Mouse (Mus musculus): ENCODE data around the gene Hist2h2bb. TPM values are rescaled to one million over a fixed set of nuclear protein-coding genes. Genes with fewer than 3 reads are reported as not detected.
A peak's percentile ranks its signal among the peaks of the same experiment; 100 is the strongest.
"Not testable (repeated sequence)": the region's sequence is repeated elsewhere in the genome, so short reads cannot be mapped to it uniquely, and the experiment has no call there.

Hist2h2bb gene
- polyA plus RNA-seq, 1 experiment from 2014 or later: 9.2 TPM

GRCm38 (mm10) chr3:96273591-96274465 lies 4.3 kb downstream of the Hist2h2bb start:
- Histone ChIP-seq H3K4me3 (replicated peaks) (no peak overlapping the region), H3K4me1 (replicated peaks) (peaks cover 3% of the 10 kb centered on the region; the same call in 1 of the 2 replicates), H3K9ac (no peak overlapping the region), H3K27me3 (replicated peaks) (no peaks in the 10 kb centered on the region), H3K27ac (no peak overlapping the region), H3K4me2 (replicated peaks) (no peak overlapping the region), H3K36me3 (no peaks in the 10 kb centered on the region), H3K9me3 (no peaks in the 10 kb centered on the region)
- 88% methylated on average over 17 of the region's 17 CpGs for WGBS
- ATAC-seq: no peak

GRCm38 (mm10) chr3:96277428-96277799 lies 7.9 kb downstream of the Hist2h2bb start:
- Histone ChIP-seq H3K27ac (peak overlapping the region; percentile 72; the same call in 1 of the 2 replicates), H3K36me3 (no peaks in the 10 kb centered on the region), H3K9ac (peak overlapping the region; percentile 67), H3K4me2 (replicated peaks) (peak overlapping the region; percentile 93), H3K9me3 (no peaks in the 10 kb centered on the region), H3K4me3 (replicated peaks) (peak overlapping the region; percentile 48), H3K27me3 (replicated peaks) (no peaks in the 10 kb centered on the region), H3K4me1 (replicated peaks) (peaks cover 3% of the 10 kb centered on the region; the same call in 1 of the 2 replicates)
- ATAC-seq: peak; percentile 57
- WGBS: 19% methylated on average over 8 of the region's 8 CpGs

GRCm38 (mm10) chr3:96277800-96278624 lies 8.5 kb downstream of the Hist2h2bb start:
- under 1% methylated on average over 49 of the region's 49 CpGs for WGBS
- peak overlapping the region; percentile 67 for H3K9ac ChIP-seq
- no peaks in the 10 kb centered on the region; the same call in 1 of the 2 replicates for H3K27me3 ChIP-seq (replicated peaks)
- H3K4me3 ChIP-seq (replicated peaks): peak overlapping the region; percentile 48
- peak overlapping the region; percentile 93 for H3K4me2 ChIP-seq (replicated peaks)
- H3K4me1 ChIP-seq (replicated peaks): peaks cover 3% of the 10 kb centered on the region; the same call in 1 of the 2 replicates
- peak; percentile 96 for ATAC-seq
- peak overlapping the region; percentile 72 for H3K27ac ChIP-seq
- H3K36me3 ChIP-seq: no peaks in the 10 kb centered on the region
- H3K9me3 ChIP-seq: no peaks in the 10 kb centered on the region

GRCm38 (mm10) chr3:96280660-96281059 lies 11.1 kb downstream of the Hist2h2bb start:
- ATAC-seq: no peak
- no peak overlapping the region for H3K9ac ChIP-seq
- H3K36me3 ChIP-seq: no peaks in the 10 kb centered on the region
- no peak overlapping the region for H3K4me2 ChIP-seq (replicated peaks)
- H3K4me1 ChIP-seq (replicated peaks): peaks cover 3% of the 10 kb centered on the region; the same call in 1 of the 2 replicates
- H3K9me3 ChIP-seq: no peaks in the 10 kb centered on the region
- H3K4me3 ChIP-seq (replicated peaks): no peak overlapping the region
- no peak overlapping the region for H3K27ac ChIP-seq
- no peaks in the 10 kb centered on the region; the same call in none of the 2 replicates for H3K27me3 ChIP-seq (replicated peaks)
- 60% methylated on average over 6 of the region's 6 CpGs for WGBS

- Histone ChIP-seq H3K4me1 (replicated peaks) (no peaks in the 10 kb centered on the region), H3K9me3 (no peaks in the 10 kb centered on the region)
- 15% methylated on average over 4 of the region's 4 CpGs for WGBS
Observed at GRCm38 (mm10) chr3:96284457-96284856, 14.9 kb downstream of the Hist2h2bb start.

GRCm38 (mm10) chr3:96287334-96287733 lies 17.8 kb downstream of the Hist2h2bb start:
- not testable (repeated sequence) for H3K9me3 ChIP-seq; ATAC-seq; H3K9ac ChIP-seq; H3K4me1 ChIP-seq (replicated peaks); H3K36me3 ChIP-seq; H3K4me3 ChIP-seq (replicated peaks); H3K27ac ChIP-seq; H3K27me3 ChIP-seq (replicated peaks); H3K4me2 ChIP-seq (replicated peaks)
- 89% methylated on average over 11 of the region's 11 CpGs for WGBS

More at GRCm38 (mm10) chr3:96284457-96284856, 14.9 kb downstream of the Hist2h2bb start:
- H3K4me3 ChIP-seq (replicated peaks): no peak overlapping the region
- H3K27me3 ChIP-seq (replicated peaks): no peaks in the 10 kb centered on the region; the same call in none of the 2 replicates
- H3K9ac ChIP-seq: no peak overlapping the region
- H3K36me3 ChIP-seq: no peaks in the 10 kb centered on the region
- 0 out of 2 replicates have a peak overlapping the region, but pooled peaks have one; percentile 28 for H3K4me2 ChIP-seq (replicated peaks)
- ATAC-seq: no peak
- no peak overlapping the region for H3K27ac ChIP-seq

GRCm38 (mm10) chr3:96289201-96289600 lies 19.6 kb downstream of the Hist2h2bb start:
- WGBS: 66% methylated on average over 3 of the region's 3 CpGs
- H3K9ac ChIP-seq: no peak overlapping the region
- H3K27ac ChIP-seq: no peak overlapping the region
- ATAC-seq: no peak
- H3K36me3 ChIP-seq: no peaks in the 10 kb centered on the region
- H3K4me2 ChIP-seq (replicated peaks): no peak overlapping the region
- H3K27me3 ChIP-seq (replicated peaks): no peaks in the 10 kb centered on the region; the same call in 1 of the 2 replicates
- no peaks in the 10 kb centered on the region for H3K4me1 ChIP-seq (replicated peaks)
- no peak overlapping the region for H3K4me3 ChIP-seq (replicated peaks)
- no peaks in the 10 kb centered on the region for H3K9me3 ChIP-seq

GRCm38 (mm10) chr3:96290727-96291126 lies 21.2 kb downstream of the Hist2h2bb start:
- H3K36me3 ChIP-seq; H3K4me2 ChIP-seq (replicated peaks); H3K27ac ChIP-seq; H3K27me3 ChIP-seq (replicated peaks); H3K4me1 ChIP-seq (replicated peaks); H3K9ac ChIP-seq; ATAC-seq; H3K4me3 ChIP-seq (replicated peaks); H3K9me3 ChIP-seq: not testable (repeated sequence)
- WGBS: 96% methylated on average over 3 of the region's 3 CpGs

- no peak overlapping the region for H3K4me3 ChIP-seq (replicated peaks)
- no peaks in the 10 kb centered on the region for H3K9me3 ChIP-seq
- H3K9ac ChIP-seq: no peak overlapping the region
- no peak overlapping the region for H3K27ac ChIP-seq
- H3K4me1 ChIP-seq (replicated peaks): no peaks in the 10 kb centered on the region
- H3K27me3 ChIP-seq (replicated peaks): no peaks in the 10 kb centered on the region
- no peak overlapping the region for H3K4me2 ChIP-seq (replicated peaks)
- no peaks in the 10 kb centered on the region for H3K36me3 ChIP-seq
- 63% methylated on average over 6 of the region's 6 CpGs for WGBS
- ATAC-seq: no peak
Observed at GRCm38 (mm10) chr3:96292641-96293040, 23.1 kb downstream of the Hist2h2bb start.

GRCm38 (mm10) chr3:96293368-96293767 lies 23.8 kb downstream of the Hist2h2bb start:
- Histone ChIP-seq H3K4me2 (replicated peaks) (no peak overlapping the region), H3K27ac (no peak overlapping the region), H3K4me3 (replicated peaks) (no peak overlapping the region)

GRCm38 (mm10) chr3:96293787-96294186 lies 24.2 kb downstream of the Hist2h2bb start, which contains the start of gene Fcgr1:
Gene Fcgr1 (minus strand): TSS chr3:96293969.
- H3K27me3 ChIP-seq (replicated peaks): no peaks in the 10 kb centered on the region
- no peaks in the 10 kb centered on the region for H3K9me3 ChIP-seq
- H3K9ac ChIP-seq: no peak within 1 kb of the TSS
- no peak within 1 kb of the TSS for H3K4me2 ChIP-seq (replicated peaks)
- H3K4me1 ChIP-seq (replicated peaks): no peaks in the 10 kb centered on the region
- H3K4me3 ChIP-seq (replicated peaks): no peak within 1 kb of the TSS
- H3K36me3 ChIP-seq: no peaks in the 10 kb centered on the region
- H3K27ac ChIP-seq: no peak within 1 kb of the TSS
- no peak for ATAC-seq
- 90% methylated on average over 4 of the region's 4 CpGs for WGBS

More at GRCm38 (mm10) chr3:96293368-96293767, 23.8 kb downstream of the Hist2h2bb start:
- 59% methylated on average over 5 of the region's 5 CpGs for WGBS
- no peaks in the 10 kb centered on the region for H3K9me3 ChIP-seq
- no peaks in the 10 kb centered on the region for H3K27me3 ChIP-seq (replicated peaks)
- H3K9ac ChIP-seq: no peak overlapping the region
- no peaks in the 10 kb centered on the region for H3K36me3 ChIP-seq
- no peaks in the 10 kb centered on the region for H3K4me1 ChIP-seq (replicated peaks)
- ATAC-seq: no peak

- Histone ChIP-seq H3K9ac (no peak overlapping the region), H3K4me2 (replicated peaks) (no peak overlapping the region), H3K4me1 (replicated peaks) (no peaks in the 10 kb centered on the region), H3K27me3 (replicated peaks) (no peaks in the 10 kb centered on the region), H3K36me3 (no peaks in the 10 kb centered on the region), H3K9me3 (no peaks in the 10 kb centered on the region), H3K27ac (no peak overlapping the region), H3K4me3 (replicated peaks) (no peak overlapping the region)
- 90% methylated on average over 4 of the region's 4 CpGs for WGBS
- no peak for ATAC-seq
Observed at GRCm38 (mm10) chr3:96298360-96298759, 28.8 kb downstream of the Hist2h2bb start.

Measured in intestine, embryonic 15.5 days (tissue).